Mouse (Mus musculus) cerebellum, postnatal 36 days (tissue): ENCODE measurements around the gene Fam222a.

Experiments
- DNase-seq, 2 experiments: peaks; one replicate each; pipeline ENCODE4 v3.0.0; 2021 to 2022; ENCODE audit warnings: mixed read lengths in 2 of 2

The Fam222a gene

GRCm38 (mm10) chr5:114585682-114586081 is 17.9 kb downstream of the Fam222a start:
- no peak for DNase-seq

- no peak for DNase-seq
Observed at GRCm38 (mm10) chr5:114587908-114588307, 20.1 kb downstream of the Fam222a start.

GRCm38 (mm10) chr5:114588416-114588815 is 20.6 kb downstream of the Fam222a start:
- no peak for DNase-seq

- DNase-seq = no peak
Observed at GRCm38 (mm10) chr5:114589026-114589425, 21.2 kb downstream of the Fam222a start.

- DNase-seq = no peak
Observed at GRCm38 (mm10) chr5:114589454-114589853, 21.6 kb downstream of the Fam222a start.

- DNase-seq = no peak
Observed at GRCm38 (mm10) chr5:114590043-114590913, 22.5 kb downstream of the Fam222a start.

- DNase-seq = peak in 1 of 2 experiments; percentile 38
Observed at GRCm38 (mm10) chr5:114591151-114591561, 23.3 kb downstream of the Fam222a start.

- no peak for DNase-seq
Observed at GRCm38 (mm10) chr5:114592463-114593160, 24.8 kb downstream of the Fam222a start.

- DNase-seq = no peak
Observed at GRCm38 (mm10) chr5:114593161-114593821, 25.5 kb downstream of the Fam222a start.

- no peak for DNase-seq
Observed at GRCm38 (mm10) chr5:114593949-114594348, 26.1 kb downstream of the Fam222a start.

GRCm38 (mm10) chr5:114594741-114595241 is 27.0 kb downstream of the Fam222a start:
- no peak for DNase-seq

- DNase-seq = no peak
Observed at GRCm38 (mm10) chr5:114596604-114597003, 28.8 kb downstream of the Fam222a start.

- no peak for DNase-seq
Observed at GRCm38 (mm10) chr5:114597222-114597621, 29.4 kb downstream of the Fam222a start.

- DNase-seq = no peak
Observed at GRCm38 (mm10) chr5:114597652-114598051, 29.8 kb downstream of the Fam222a start.

- no peak for DNase-seq
Observed at GRCm38 (mm10) chr5:114602012-114602411, 34.2 kb downstream of the Fam222a start.

GRCm38 (mm10) chr5:114603975-114604374 is 36.2 kb downstream of the Fam222a start:
- DNase-seq = no peak

- DNase-seq = no peak
Observed at GRCm38 (mm10) chr5:114604781-114605290, 37.0 kb downstream of the Fam222a start.

- no peak for DNase-seq
Observed at GRCm38 (mm10) chr5:114605981-114606380, 38.2 kb downstream of the Fam222a start.

- DNase-seq = peak; percentile 84 to 86
Observed at GRCm38 (mm10) chr5:114607651-114608050, 39.8 kb downstream of the Fam222a start.

- peak; percentile 81 to 84 for DNase-seq
Observed at GRCm38 (mm10) chr5:114608516-114608915, 40.7 kb downstream of the Fam222a start.

GRCm38 (mm10) chr5:114611256-114611655 is 43.4 kb downstream of the Fam222a start:
- DNase-seq = no peak

- DNase-seq = no peak
Observed at GRCm38 (mm10) chr5:114611968-114612608, 44.3 kb downstream of the Fam222a start.
